Mouse (Mus musculus): Measurements from ENCODE around the gene Trhr2. TPM values are rescaled to one million over a fixed set of nuclear protein-coding genes. Genes with fewer than 3 reads are reported as not detected.

Trhr2 gene
- polyA plus RNA-seq (2014; fragmentation: Nextera tagmentation; extraction: Ambion mirVana), result not detected in 2 replicates

- Histone ChIP-seq H3K9ac (no peak within 1 kb of the TSS), H3K4me2 (no peak within 1 kb of the TSS), H3K9me3 (ENCODE audit: low read depth, low read length) (no peaks in the 10 kb centered on the region), H3K27ac (ENCODE audit: low read depth) (no peak within 1 kb of the TSS), H3K4me1 (ENCODE audit: insufficient read depth) (no peaks in the 10 kb centered on the region), H3K36me3 (ENCODE audit: insufficient read depth) (no peaks in the 10 kb centered on the region), H3K27me3 (ENCODE audit: insufficient read depth, low read length) (0 out of 2 replicates have a peak, but pooled peaks cover 3% of the 10 kb centered on the region), H3K4me3 (ENCODE audit: low read depth, low read length) (no peak within 1 kb of the TSS)
- TF ChIP-seq CTCF (IDR thresholded peaks at IDR 0.05; ENCODE audit: low read depth), result no peak
- no peak for DNase-seq
- no peak for ATAC-seq (ENCODE audit: insufficient read depth)
- WGBS, result 70% methylated on average over 7 of the region's 7 CpGs
Observed at GRCm38 (mm10) chr8:122360696-122361416, at the start of gene Trhr2. TSS of gene Trhr2 (minus strand) at chr8:122360746.

GRCm38 (mm10) chr8:122407678-122408077 lies 47.1 kb upstream of the Trhr2 start:
- Histone ChIP-seq H3K4me1 (ENCODE audit: insufficient read depth) (no peaks in the 10 kb centered on the region), H3K27ac (ENCODE audit: low read depth) (no peak overlapping the region), H3K4me3 (ENCODE audit: low read depth, low read length) (no peak overlapping the region), H3K4me2 (no peak overlapping the region), H3K9me3 (ENCODE audit: low read depth, low read length) (no peaks in the 10 kb centered on the region), H3K36me3 (ENCODE audit: insufficient read depth) (peaks cover 99% of the 10 kb centered on the region), H3K9ac (no peak overlapping the region), H3K27me3 (ENCODE audit: insufficient read depth, low read length) (no peaks in the 10 kb centered on the region)
- WGBS, result 90% methylated on average over 7 of the region's 7 CpGs
- ATAC-seq (ENCODE audit: insufficient read depth) (no peak), DNase-seq (no peak)
- TF ChIP-seq CTCF (IDR thresholded peaks at IDR 0.05; ENCODE audit: low read depth), result no peak

- Histone ChIP-seq H3K4me2 (no peak overlapping the region), H3K9me3 (ENCODE audit: low read depth, low read length) (no peaks in the 10 kb centered on the region), H3K36me3 (ENCODE audit: insufficient read depth) (peaks cover 99% of the 10 kb centered on the region), H3K27me3 (ENCODE audit: insufficient read depth, low read length) (no peaks in the 10 kb centered on the region), H3K4me1 (ENCODE audit: insufficient read depth) (no peaks in the 10 kb centered on the region), H3K4me3 (ENCODE audit: low read depth, low read length) (no peak overlapping the region), H3K27ac (ENCODE audit: low read depth) (no peak overlapping the region), H3K9ac (no peak overlapping the region)
- ATAC-seq (ENCODE audit: insufficient read depth) (no peak), DNase-seq (no peak)
- TF ChIP-seq CTCF (IDR thresholded peaks at IDR 0.05; ENCODE audit: low read depth), result no peak
- 86% methylated on average over 9 of the region's 9 CpGs for WGBS
Observed at GRCm38 (mm10) chr8:122405146-122405805, 44.7 kb upstream of the Trhr2 start.

- Histone ChIP-seq H3K27me3 (ENCODE audit: insufficient read depth, low read length) (no peaks in the 10 kb centered on the region), H3K4me1 (ENCODE audit: insufficient read depth) (no peaks in the 10 kb centered on the region), H3K27ac (ENCODE audit: low read depth) (no peak overlapping the region), H3K4me3 (ENCODE audit: low read depth, low read length) (no peak overlapping the region), H3K9ac (no peak overlapping the region), H3K36me3 (ENCODE audit: insufficient read depth) (peaks cover 86% of the 10 kb centered on the region), H3K4me2 (no peak overlapping the region), H3K9me3 (ENCODE audit: low read depth, low read length) (no peaks in the 10 kb centered on the region)
- 90% methylated on average over 9 of the region's 9 CpGs for WGBS
- DNase-seq, result no peak
- no peak for ATAC-seq (ENCODE audit: insufficient read depth)
- no peak for TF ChIP-seq CTCF (IDR thresholded peaks at IDR 0.05; ENCODE audit: low read depth)
Observed at GRCm38 (mm10) chr8:122398186-122398585, 37.6 kb upstream of the Trhr2 start.

- H3K9me3 ChIP-seq (ENCODE audit: low read depth, low read length), result no peaks in the 10 kb centered on the region
- TF ChIP-seq CTCF (IDR thresholded peaks at IDR 0.05; ENCODE audit: low read depth), result no peak
- no peak overlapping the region for H3K9ac ChIP-seq
- WGBS, result 88% methylated on average over 6 of the region's 6 CpGs
- no peak for ATAC-seq (ENCODE audit: insufficient read depth)
- peaks cover 82% of the 10 kb centered on the region for H3K36me3 ChIP-seq (ENCODE audit: insufficient read depth)
- no peak overlapping the region for H3K4me2 ChIP-seq
- DNase-seq, result no peak
- H3K4me3 ChIP-seq (ENCODE audit: low read depth, low read length), result no peak overlapping the region
- no peak overlapping the region for H3K27ac ChIP-seq (ENCODE audit: low read depth)
- no peaks in the 10 kb centered on the region for H3K4me1 ChIP-seq (ENCODE audit: insufficient read depth)
- no peaks in the 10 kb centered on the region for H3K27me3 ChIP-seq (ENCODE audit: insufficient read depth, low read length)
Observed at GRCm38 (mm10) chr8:122395291-122395690, 34.7 kb upstream of the Trhr2 start.

GRCm38 (mm10) chr8:122393717-122394116 lies 33.2 kb upstream of the Trhr2 start:
- Histone ChIP-seq H3K9me3 (ENCODE audit: low read depth, low read length) (no peaks in the 10 kb centered on the region), H3K4me1 (ENCODE audit: insufficient read depth) (no peaks in the 10 kb centered on the region), H3K27ac (ENCODE audit: low read depth) (no peak overlapping the region), H3K4me3 (ENCODE audit: low read depth, low read length) (no peak overlapping the region), H3K27me3 (ENCODE audit: insufficient read depth, low read length) (no peaks in the 10 kb centered on the region), H3K36me3 (ENCODE audit: insufficient read depth) (peaks cover 82% of the 10 kb centered on the region), H3K9ac (no peak overlapping the region), H3K4me2 (no peak overlapping the region)
- DNase-seq (no peak), ATAC-seq (ENCODE audit: insufficient read depth) (no peak)
- TF ChIP-seq CTCF (IDR thresholded peaks at IDR 0.05; ENCODE audit: low read depth), result no peak

- WGBS, result 86% methylated on average over 3 of the region's 3 CpGs
- ATAC-seq (ENCODE audit: insufficient read depth) (no peak), DNase-seq (no peak)
- Histone ChIP-seq H3K9me3 (ENCODE audit: low read depth, low read length) (no peaks in the 10 kb centered on the region), H3K4me2 (no peak overlapping the region), H3K4me1 (ENCODE audit: insufficient read depth) (no peaks in the 10 kb centered on the region), H3K36me3 (ENCODE audit: insufficient read depth) (peaks cover 94% of the 10 kb centered on the region), H3K4me3 (ENCODE audit: low read depth, low read length) (no peak overlapping the region), H3K27ac (ENCODE audit: low read depth) (no peak overlapping the region), H3K27me3 (ENCODE audit: insufficient read depth, low read length) (no peaks in the 10 kb centered on the region), H3K9ac (no peak overlapping the region)
- TF ChIP-seq CTCF (IDR thresholded peaks at IDR 0.05; ENCODE audit: low read depth), result no peak
Observed at GRCm38 (mm10) chr8:122390758-122391157, 30.2 kb upstream of the Trhr2 start.

Data from lung, embryonic 14.5 days (tissue).